Mouse (Mus musculus) mouse trophoblast stem cell (cell line): ENCODE data around the gene Psenen.

Experiments used
- in situ Hi-C, 2 experiments: fragments of 300-500 bp; cut with MseI, MboI; formaldehyde crosslinking; loops; 2 replicates in 1 of 2; 3 replicates in 1 of 2; pipeline ENCODE4 v1.15.1; 2025

Gene Psenen

GRCm38 (mm10) chr7:30553810-30554584 lies 9.4 kb downstream of the Psenen start:
- in situ Hi-C loops, result no loop called here

GRCm38 (mm10) chr7:30553021-30553589 lies 10.3 kb downstream of the Psenen start:
- in situ Hi-C loops, result no loop called here

GRCm38 (mm10) chr7:30552102-30553020 lies 11.1 kb downstream of the Psenen start, which contains the start of the genes Hspb6 and Proser3:
Gene Hspb6, plus strand, starts transcription at chr7:30552178.
Gene Proser3, minus strand, starts transcription at chr7:30552299.
- in situ Hi-C loops, result no loop called here

GRCm38 (mm10) chr7:30551445-30552101 lies 11.9 kb downstream of the Psenen start:
- in situ Hi-C loops, result no loop called here

GRCm38 (mm10) chr7:30550603-30551002 lies 12.8 kb downstream of the Psenen start:
- in situ Hi-C loops, result no loop called here

- in situ Hi-C loops, result no loop called here
Measured at GRCm38 (mm10) chr7:30549880-30550279, 13.5 kb downstream of the Psenen start.

GRCm38 (mm10) chr7:30544327-30544726 lies 19.1 kb downstream of the Psenen start:
- in situ Hi-C loops, result no loop called here

GRCm38 (mm10) chr7:30540572-30540971 lies 22.9 kb downstream of the Psenen start:
- in situ Hi-C loops, result no loop called here

- in situ Hi-C loops, result no loop called here
Measured at GRCm38 (mm10) chr7:30534633-30535577, 28.5 kb downstream of the Psenen start, which contains the start of gene Arhgap33. Gene Arhgap33, minus strand, starts transcription at chr7:30535060.

GRCm38 (mm10) chr7:30533941-30534632 lies 29.3 kb downstream of the Psenen start:
- in situ Hi-C loops, result no loop called here

GRCm38 (mm10) chr7:30532931-30533330 lies 30.5 kb downstream of the Psenen start:
- in situ Hi-C loops, result no loop called here

- in situ Hi-C loops, result no loop called here
Measured at GRCm38 (mm10) chr7:30531291-30531815, 32.1 kb downstream of the Psenen start.

GRCm38 (mm10) chr7:30526981-30527380 lies 36.4 kb downstream of the Psenen start:
- in situ Hi-C loops, result no loop called here

- in situ Hi-C loops, result no loop called here
Measured at GRCm38 (mm10) chr7:30526399-30526798, 37.0 kb downstream of the Psenen start.

- in situ Hi-C loops, result no loop called here
Measured at GRCm38 (mm10) chr7:30525954-30526353, 37.5 kb downstream of the Psenen start.

- in situ Hi-C loops, result no loop called here
Measured at GRCm38 (mm10) chr7:30524487-30524886, 38.9 kb downstream of the Psenen start.

GRCm38 (mm10) chr7:30522871-30523270 lies 40.6 kb downstream of the Psenen start:
- in situ Hi-C loops, result no loop called here

GRCm38 (mm10) chr7:30520856-30521255 lies 42.6 kb downstream of the Psenen start:
- in situ Hi-C loops, result no loop called here

- in situ Hi-C loops, result no loop called here
Measured at GRCm38 (mm10) chr7:30520396-30520795, 43.0 kb downstream of the Psenen start.
